Mouse (Mus musculus) spleen, adult 2 months (tissue): ENCODE results near the gene Epm2aip1.

Experiments
- CTCF ChIP-seq: fragments of 200-500 bp; IDR thresholded peaks from 2 replicates; pipeline ENCODE4 v1.5.1; 2011; ENCODE audit warnings: mild to moderate bottlenecking, inconsistent platforms; ENCODE audit not compliant: insufficient read depth, insufficient read length, insufficient replicate concordance; ENCODE audit errors: extremely low read depth
- POLR2A ChIP-seq: fragments of 200-500 bp; IDR thresholded peaks from 2 replicates; pipeline ENCODE4 v1.6.1; 2011; ENCODE audit warnings: low read depth, low read length, inconsistent platforms

GRCm38 (mm10) chr9:111272996-111273785 lies 1.5 kb downstream of the Epm2aip1 start:
- no peak for TF ChIP-seq POLR2A
- no peak for TF ChIP-seq CTCF
